Mouse (Mus musculus) heart, embryonic 13.5 days (tissue): ENCODE measurements around the gene Sla2. TPM values are rescaled to one million over a fixed set of nuclear protein-coding genes. Genes with fewer than 3 reads are reported as not detected.
"Not testable (repeated sequence)": the region's sequence is repeated elsewhere in the genome, so short reads cannot be mapped to it uniquely, and the experiment has no call there.

Source experiments
- ATAC-seq: fragments of 200-750 bp; cut with Nextera tagmentation; 2 replicates; pipeline ENCODE4 v1.8.0; 2017; ENCODE audit warnings: moderate TSS enrichment; ENCODE audit not compliant: insufficient number of reproducible peaks, low FRiP score, low TSS enrichment; ENCODE audit errors: extremely low read depth
- H3K27ac ChIP-seq: fragments of 300-500 bp; sonication (generic); replicated peaks from 2 replicates; pipeline ENCODE4 v1.5.1; 2015; ENCODE audit warnings: moderate library complexity, mild to moderate bottlenecking, inconsistent platforms
- H3K27me3 ChIP-seq: fragments of 300-500 bp; sonication (generic); replicated peaks from 2 replicates; pipeline ENCODE4 v1.6.1; 2015; ENCODE audit warnings: mild to moderate bottlenecking, inconsistent platforms
- H3K36me3 ChIP-seq: fragments of 300-500 bp; sonication (generic); 2 replicates; pipeline ENCODE4 v1.6.1; 2015; ENCODE audit warnings: mild to moderate bottlenecking, inconsistent platforms
- H3K4me1 ChIP-seq: fragments of 300-500 bp; sonication (generic); 2 replicates; pipeline ENCODE4 v1.6.1; 2015; ENCODE audit warnings: inconsistent platforms
- H3K4me2 ChIP-seq: fragments of 300-500 bp; sonication (generic); 2 replicates; pipeline ENCODE4 v1.6.1; 2015; ENCODE audit warnings: inconsistent platforms, mild to moderate bottlenecking, moderate library complexity
- H3K4me3 ChIP-seq: fragments of 300-500 bp; sonication (generic); 2 replicates; pipeline ENCODE4 v1.5.1; 2015; ENCODE audit warnings: moderate library complexity, mild to moderate bottlenecking, inconsistent platforms
- H3K9ac ChIP-seq: fragments of 300-500 bp; sonication (generic); 2 replicates; pipeline ENCODE4 v1.6.1; 2015; ENCODE audit warnings: inconsistent platforms, mild to moderate bottlenecking, moderate library complexity
- H3K9me3 ChIP-seq: fragments of 300-500 bp; sonication (generic); 2 replicates; pipeline ENCODE4 v1.6.1; 2016; ENCODE audit warnings: inconsistent platforms
- WGBS: fragments of 180-500 bp; shearing (Covaris S2); methylation state at CpG from one replicate; pipeline ENCODE4 v1.1.7; 2015; ENCODE audit warnings: mixed read lengths; 5-methylcytosine and 5-hydroxymethylcytosine counted together
- polyA plus RNA-seq: library from polyadenylated mRNA; unstranded; fragments of >200 nt; fragmentation: Nextera tagmentation; extraction: Ambion mirVana; gene quantifications from 2 replicates; pipeline ENCODE4 v1.2.1, GENCODE M21; 2015

Sla2 gene
- polyA plus RNA-seq, 1 experiment from 2014 or later = 0.37 TPM

- Histone ChIP-seq H3K4me2 (no peak overlapping the region), H3K36me3 (no peaks in the 10 kb centered on the region), H3K9me3 (no peaks in the 10 kb centered on the region), H3K9ac (no peak overlapping the region), H3K27me3 (no peaks in the 10 kb centered on the region), H3K4me3 (no peak overlapping the region), H3K27ac (no peak overlapping the region), H3K4me1 (peaks cover 17% of the 10 kb centered on the region)
- ATAC-seq = no peak
- WGBS = 61% methylated on average over 2 of the region's 2 CpGs
Measured at GRCm38 (mm10) chr2:156919796-156920195, 32.8 kb upstream of the Sla2 start.

GRCm38 (mm10) chr2:156919191-156919590 is 32.2 kb upstream of the Sla2 start:
- 83% methylated on average over 11 of the region's 11 CpGs for WGBS
- H3K4me2 ChIP-seq, ATAC-seq, H3K9ac ChIP-seq, H3K27ac ChIP-seq, H3K27me3 ChIP-seq, H3K9me3 ChIP-seq, H3K4me3 ChIP-seq, H3K36me3 ChIP-seq: not testable (repeated sequence)
- H3K4me1 ChIP-seq = peaks cover 11% of the 10 kb centered on the region

GRCm38 (mm10) chr2:156918562-156918961 is 31.6 kb upstream of the Sla2 start:
- 50% methylated on average over 4 of the region's 4 CpGs for WGBS

GRCm38 (mm10) chr2:156916419-156917125 is 29.6 kb upstream of the Sla2 start:
- no peaks in the 10 kb centered on the region for H3K9me3 ChIP-seq
- H3K36me3 ChIP-seq = no peaks in the 10 kb centered on the region
- H3K4me3 ChIP-seq = no peak overlapping the region
- peaks cover 3% of the 10 kb centered on the region for H3K4me1 ChIP-seq
- H3K27me3 ChIP-seq = no peaks in the 10 kb centered on the region
- no peak overlapping the region for H3K9ac ChIP-seq
- no peak for ATAC-seq
- no peak overlapping the region for H3K27ac ChIP-seq
- WGBS = 76% methylated on average over 3 of the region's 3 CpGs
- no peak overlapping the region for H3K4me2 ChIP-seq

More at GRCm38 (mm10) chr2:156918562-156918961, 31.6 kb upstream of the Sla2 start:
- H3K9ac ChIP-seq = no peak overlapping the region
- H3K9me3 ChIP-seq = no peaks in the 10 kb centered on the region
- no peaks in the 10 kb centered on the region for H3K36me3 ChIP-seq
- no peak overlapping the region for H3K27ac ChIP-seq
- no peaks in the 10 kb centered on the region for H3K27me3 ChIP-seq
- H3K4me2 ChIP-seq = no peak overlapping the region
- H3K4me1 ChIP-seq = peaks cover 9% of the 10 kb centered on the region
- no peak for ATAC-seq
- no peak overlapping the region for H3K4me3 ChIP-seq

DNA sequence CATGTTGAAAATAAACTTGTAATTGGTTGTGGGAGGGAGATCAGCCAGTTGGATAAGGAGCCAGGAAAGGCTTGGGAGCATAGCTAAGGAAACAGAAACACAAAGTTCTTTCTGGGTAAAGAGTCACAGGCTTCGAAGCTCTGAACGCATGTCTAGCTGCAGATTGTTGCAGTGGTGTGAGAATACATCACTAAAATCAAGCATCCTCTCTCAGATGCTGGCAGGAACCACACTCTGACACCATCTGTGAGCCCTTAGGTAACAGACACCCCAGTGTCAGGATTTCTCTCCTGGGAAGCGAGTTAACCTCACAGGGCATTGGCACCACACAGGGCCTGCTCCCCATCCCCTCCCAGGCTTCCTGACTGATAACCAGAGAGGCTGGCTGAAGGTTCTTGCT is 28.6 kb upstream of the Sla2 start:
- Histone ChIP-seq H3K9ac (no peak overlapping the region), H3K9me3 (no peaks in the 10 kb centered on the region), H3K27ac (no peak overlapping the region), H3K36me3 (no peaks in the 10 kb centered on the region), H3K4me1 (peaks cover 3% of the 10 kb centered on the region), H3K27me3 (no peaks in the 10 kb centered on the region), H3K4me2 (no peak overlapping the region), H3K4me3 (no peak overlapping the region)
- ATAC-seq = no peak
- 42% methylated on average over 3 of the region's 3 CpGs for WGBS

DNA sequence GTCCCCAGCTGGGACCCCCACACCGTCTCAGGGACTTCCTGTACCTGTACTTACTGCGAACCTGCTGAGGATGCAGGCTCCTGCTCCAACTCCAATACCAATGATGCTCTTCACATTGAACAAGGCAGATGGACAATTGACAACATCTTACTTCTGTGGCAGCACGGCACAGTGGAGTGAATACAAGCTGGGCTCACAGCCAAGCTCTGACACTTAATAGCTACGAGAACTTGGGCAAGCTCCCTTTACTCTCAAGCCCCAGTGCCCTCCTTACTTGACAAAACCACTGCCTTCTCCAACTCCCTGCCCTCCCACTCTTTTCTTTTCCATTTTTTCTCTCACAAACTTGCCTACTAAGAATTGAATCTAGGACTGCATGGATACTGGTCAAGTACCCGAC is 26.2 kb upstream of the Sla2 start:
- no peaks in the 10 kb centered on the region for H3K27me3 ChIP-seq
- no peak overlapping the region for H3K4me2 ChIP-seq
- H3K9ac ChIP-seq = no peak overlapping the region
- H3K4me3 ChIP-seq = no peak overlapping the region
- H3K9me3 ChIP-seq = no peaks in the 10 kb centered on the region
- no peaks in the 10 kb centered on the region for H3K36me3 ChIP-seq
- no peak overlapping the region for H3K27ac ChIP-seq
- 57% methylated on average over 5 of the region's 5 CpGs for WGBS
- H3K4me1 ChIP-seq = peaks cover 3% of the 10 kb centered on the region
- ATAC-seq = no peak

- not testable (repeated sequence) for H3K27me3 ChIP-seq, H3K4me2 ChIP-seq, ATAC-seq, H3K36me3 ChIP-seq, H3K27ac ChIP-seq, H3K4me1 ChIP-seq, H3K9ac ChIP-seq, H3K4me3 ChIP-seq, H3K9me3 ChIP-seq
- 26% methylated on average over 4 of the region's 4 CpGs for WGBS
Measured at GRCm38 (mm10) chr2:156905931-156906330, 18.9 kb upstream of the Sla2 start.

DNA sequence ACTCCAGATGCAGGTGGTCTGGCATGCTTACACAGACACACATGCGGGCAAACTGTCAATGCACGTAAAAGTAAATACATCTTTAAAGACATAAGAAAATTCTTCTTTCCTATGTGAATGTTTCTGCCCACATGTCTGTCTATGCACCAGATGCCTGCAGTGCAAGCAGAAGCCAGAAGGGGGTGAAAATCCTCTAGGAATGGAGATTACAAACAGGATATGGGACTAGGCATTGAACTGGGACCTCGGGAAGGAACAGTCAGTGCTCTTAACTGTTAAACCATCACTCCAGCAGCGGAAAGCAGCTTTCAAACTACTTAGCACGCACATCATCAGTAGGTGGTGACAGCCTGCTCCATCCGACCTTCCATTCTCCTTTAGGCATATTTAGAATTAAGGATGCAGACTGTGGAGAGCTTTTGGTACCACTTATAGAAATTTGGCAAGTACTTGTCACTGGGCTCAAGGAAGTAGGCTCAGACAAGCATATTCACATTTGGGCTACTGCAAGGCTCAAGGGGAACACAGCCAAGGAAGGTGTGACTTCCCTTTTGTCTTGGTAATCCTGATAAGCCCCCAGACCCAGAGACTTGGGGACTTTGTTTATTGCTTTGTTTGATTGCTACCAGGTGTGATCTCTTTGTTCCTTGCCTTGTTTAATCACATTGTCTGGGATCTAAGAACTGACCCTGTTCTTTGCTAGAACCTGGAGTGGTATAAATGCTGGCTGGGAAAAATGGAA is 18.2 kb upstream of the Sla2 start:
- Histone ChIP-seq H3K27ac (no peak overlapping the region), H3K9ac (no peak overlapping the region), H3K4me1 (peaks cover 4% of the 10 kb centered on the region; the same call in 1 of the 2 replicates), H3K27me3 (no peaks in the 10 kb centered on the region), H3K4me2 (no peak overlapping the region), H3K9me3 (no peaks in the 10 kb centered on the region), H3K4me3 (no peak overlapping the region), H3K36me3 (no peaks in the 10 kb centered on the region)
- 20% methylated on average over 6 of the region's 6 CpGs for WGBS
- no peak for ATAC-seq

DNA sequence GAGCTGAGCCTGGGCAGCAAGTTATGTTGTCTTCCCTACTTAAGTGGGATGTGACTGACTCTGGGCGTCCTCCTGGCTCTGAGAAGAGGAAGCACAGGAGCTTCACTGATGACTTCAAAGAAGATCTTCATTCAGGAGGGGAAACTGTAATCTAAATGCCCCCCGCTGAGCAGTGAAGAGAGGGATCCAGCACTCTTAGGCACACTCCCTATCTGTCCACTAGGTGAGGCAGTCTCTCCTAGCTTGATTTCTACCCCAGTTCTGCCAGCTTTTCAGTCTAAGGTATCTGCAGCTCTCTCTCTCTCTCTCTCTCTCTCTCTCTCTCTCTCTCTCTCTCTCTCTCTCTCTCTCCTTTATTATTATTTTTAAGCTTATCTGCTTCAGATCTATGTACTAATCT is 16.4 kb upstream of the Sla2 start:
- Histone ChIP-seq H3K27me3 (no peaks in the 10 kb centered on the region), H3K9me3 (no peaks in the 10 kb centered on the region), H3K4me1 (peaks cover 8% of the 10 kb centered on the region), H3K9ac (no peak overlapping the region), H3K4me3 (no peak overlapping the region), H3K36me3 (no peaks in the 10 kb centered on the region), H3K27ac (no peak overlapping the region), H3K4me2 (no peak overlapping the region)
- 31% methylated on average over 2 of the region's 2 CpGs for WGBS
- ATAC-seq = no peak

GRCm38 (mm10) chr2:156902411-156902810 is 15.4 kb upstream of the Sla2 start:
- WGBS = 81% methylated on average over 3 of the region's 4 CpGs
- H3K27ac ChIP-seq, H3K27me3 ChIP-seq, H3K4me3 ChIP-seq, H3K4me2 ChIP-seq, ATAC-seq, H3K9ac ChIP-seq, H3K9me3 ChIP-seq, H3K36me3 ChIP-seq: not testable (repeated sequence)
- peaks cover 15% of the 10 kb centered on the region for H3K4me1 ChIP-seq

DNA sequence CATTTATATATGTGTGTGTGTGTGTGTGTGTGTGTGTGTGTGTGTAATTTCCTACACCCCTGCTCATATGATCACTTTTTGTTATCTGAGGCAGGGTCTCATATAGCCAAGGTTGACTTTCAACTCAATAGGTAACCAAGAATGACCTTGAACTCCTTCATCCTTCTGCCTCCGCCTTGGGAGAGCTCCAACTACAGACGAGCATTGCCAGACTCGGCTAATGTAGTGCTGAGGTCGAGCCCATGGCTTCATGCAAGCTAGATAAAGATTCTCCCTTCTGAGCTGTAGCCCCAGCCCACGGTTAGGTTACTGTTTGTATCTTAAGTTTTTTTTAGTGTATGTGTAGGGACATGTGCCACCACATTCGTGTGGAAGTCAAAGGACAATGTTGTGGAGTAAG is 14.9 kb upstream of the Sla2 start:
- H3K36me3 ChIP-seq = no peaks in the 10 kb centered on the region
- ATAC-seq = no peak
- H3K9ac ChIP-seq = no peak overlapping the region
- no peak overlapping the region for H3K4me2 ChIP-seq
- no peak overlapping the region for H3K4me3 ChIP-seq
- peaks cover 15% of the 10 kb centered on the region for H3K4me1 ChIP-seq
- peaks cover 5% of the 10 kb centered on the region; the same call in 1 of the 2 replicates for H3K27me3 ChIP-seq
- 56% methylated on average over 6 of the region's 6 CpGs for WGBS
- no peak overlapping the region for H3K27ac ChIP-seq
- H3K9me3 ChIP-seq = no peaks in the 10 kb centered on the region

DNA sequence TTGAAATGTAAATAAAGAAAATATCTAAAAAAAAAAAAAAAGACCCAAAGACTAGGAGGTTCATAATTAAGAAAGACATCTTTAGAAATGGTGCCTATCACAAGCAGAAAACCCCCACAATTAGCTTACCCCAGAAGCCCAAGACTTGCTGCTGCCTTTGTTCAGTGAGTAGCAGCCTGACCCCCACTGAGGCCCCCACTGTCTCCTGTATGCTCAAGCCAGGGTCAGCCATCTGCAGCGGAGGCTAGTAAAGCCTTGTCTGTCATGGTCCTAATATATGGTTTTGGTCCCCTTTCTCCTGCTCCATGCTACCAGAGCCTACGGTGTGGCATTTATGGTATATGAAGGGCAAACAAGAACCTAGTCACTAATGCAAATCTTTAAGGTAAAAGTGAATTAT is 14.4 kb upstream of the Sla2 start:
- H3K27me3 ChIP-seq = peaks cover 5% of the 10 kb centered on the region; the same call in 1 of the 2 replicates
- no peaks in the 10 kb centered on the region for H3K9me3 ChIP-seq
- no peak overlapping the region for H3K4me3 ChIP-seq
- ATAC-seq = no peak
- peaks cover 15% of the 10 kb centered on the region for H3K4me1 ChIP-seq
- no peak overlapping the region for H3K9ac ChIP-seq
- 76% methylated on average over 2 of the region's 2 CpGs for WGBS
- H3K27ac ChIP-seq = no peak overlapping the region
- no peaks in the 10 kb centered on the region for H3K36me3 ChIP-seq
- H3K4me2 ChIP-seq = no peak overlapping the region
